Mouse (Mus musculus): ENCODE measurements at regions not wholly inside any gene's neighbourhood (a gene's known extent, or its start where the extent isn't known, plus 50 kb on each side); places are given as distances from the start of the nearest gene placed in this dataset.

DNA sequence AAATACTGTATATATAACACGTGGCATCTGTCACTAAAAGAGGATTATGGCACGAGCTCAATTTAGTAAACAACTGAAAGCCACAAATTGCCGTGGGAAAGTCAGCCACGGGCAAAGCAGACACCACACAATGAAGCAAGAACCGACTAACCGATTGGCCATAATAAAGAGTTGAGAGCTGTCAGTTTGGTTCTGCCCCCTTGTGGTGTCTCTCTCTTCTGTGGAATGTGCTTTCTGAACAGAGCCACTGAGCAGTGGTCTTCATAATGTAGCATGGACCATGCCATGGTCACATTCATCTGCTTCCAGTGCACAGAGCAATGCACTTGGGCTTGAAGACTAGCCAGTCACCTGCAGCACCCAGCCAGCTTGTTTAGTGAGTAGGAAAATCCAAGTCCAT is 77.5 kb downstream of the Avpr1a start:
- H3K4me3 ChIP-seq (ENCODE audit: insufficient read depth in 1 of 2, low read depth in 1 of 2, low read length in 2 of 2, poor library complexity in 1 of 2, severe bottlenecking in 1 of 2) = no peak overlapping the region
- no peak for DNase-seq (ENCODE audit: low read depth, low spot score)
- no peaks in the 10 kb centered on the region for H3K36me3 ChIP-seq (ENCODE audit: control insufficient read depth, insufficient read depth, low read length, poor library complexity, severe bottlenecking)
- no peaks in the 10 kb centered on the region for H3K9me3 ChIP-seq (ENCODE audit: control insufficient read depth, insufficient read depth, low read depth, low read length)
- in situ Hi-C loops (cut with MboI; ENCODE audit: low sequenced_read_pairs in 2 of 2, unreplicated experiment in 2 of 2) = loop anchor here (10.0 kb wide), 1 partner anchor 421 kb away; no protein-coding TSS in a partner anchor
- H3K9ac ChIP-seq (ENCODE audit: insufficient read depth, low read depth, low read length, poor library complexity, severe bottlenecking) = no peak overlapping the region
- no peak for TF ChIP-seq ZC3H11A (IDR thresholded peaks at IDR 0.05; ENCODE audit: borderline replicate concordance, low read depth, low read length)
- TF ChIP-seq CHD2 (IDR thresholded peaks at IDR 0.05; ENCODE audit: low read depth, low read length) = no peak
- TF ChIP-seq ZNF384 (IDR thresholded peaks at IDR 0.05; ENCODE audit: low read depth, low read length) = no peak
- TF ChIP-seq HCFC1 (IDR thresholded peaks at IDR 0.05; ENCODE audit: borderline replicate concordance, insufficient read depth, low read length) = no peak
- no peak for TF ChIP-seq MAFK (IDR thresholded peaks at IDR 0.05; ENCODE audit: insufficient read depth, low read depth, low read length)
- peaks cover 0 to 2% of the 10 kb centered on the region in 2 experiments; a peak in 2 of 4 replicates for H3K4me1 ChIP-seq (ENCODE audit: control insufficient read depth in 2 of 2, insufficient read depth in 2 of 2, low read length in 2 of 2, poor library complexity in 1 of 2)
- H3K27ac ChIP-seq (ENCODE audit: insufficient read depth, low read depth, low read length, poor library complexity, severe bottlenecking) = no peak overlapping the region

DNA sequence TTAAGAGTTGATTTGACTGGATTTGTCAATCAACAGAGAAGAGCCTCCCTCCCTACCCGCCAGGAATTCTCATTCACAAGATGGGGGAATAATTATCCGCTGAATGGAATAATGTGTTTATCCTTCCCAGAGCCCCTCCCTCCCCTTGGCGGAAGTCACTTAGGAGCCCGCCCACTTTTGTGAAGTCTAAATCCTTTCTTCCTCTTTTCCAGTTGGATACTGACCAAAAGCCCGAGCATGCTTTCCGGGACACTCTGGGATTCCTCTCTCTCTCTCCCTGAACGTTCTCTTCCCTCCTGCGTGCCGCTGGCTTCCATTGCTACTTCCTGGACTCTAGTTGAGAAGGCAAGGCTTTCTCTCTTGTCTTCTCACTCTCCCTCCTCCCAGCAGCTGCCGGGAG is 79.9 kb downstream of the Avpr1a start:
- no peak for TF ChIP-seq CHD2 (IDR thresholded peaks at IDR 0.05; ENCODE audit: low read depth, low read length)
- no peak for TF ChIP-seq HCFC1 (IDR thresholded peaks at IDR 0.05; ENCODE audit: borderline replicate concordance, insufficient read depth, low read length)
- TF ChIP-seq MAFK (IDR thresholded peaks at IDR 0.05; ENCODE audit: insufficient read depth, low read depth, low read length) = no peak
- in situ Hi-C loops (cut with MboI; ENCODE audit: low sequenced_read_pairs in 2 of 2, unreplicated experiment in 2 of 2) = loop anchor here (10.0 kb wide), 1 partner anchor 423 kb away; no protein-coding TSS in a partner anchor
- DNase-seq (ENCODE audit: low read depth, low spot score) = no peak
- H3K9ac ChIP-seq (ENCODE audit: insufficient read depth, low read depth, low read length, poor library complexity, severe bottlenecking) = no peak overlapping the region
- H3K9me3 ChIP-seq (ENCODE audit: control insufficient read depth, insufficient read depth, low read depth, low read length) = no peaks in the 10 kb centered on the region
- H3K4me3 ChIP-seq (ENCODE audit: insufficient read depth in 1 of 2, low read depth in 1 of 2, low read length in 2 of 2, poor library complexity in 1 of 2, severe bottlenecking in 1 of 2) = 0 out of 4 replicates have a peak overlapping the region, but pooled peaks of 1 of the 2 experiments have one; percentile 24
- no peaks in the 10 kb centered on the region for H3K36me3 ChIP-seq (ENCODE audit: control insufficient read depth, insufficient read depth, low read length, poor library complexity, severe bottlenecking)
- H3K27ac ChIP-seq (ENCODE audit: insufficient read depth, low read depth, low read length, poor library complexity, severe bottlenecking) = no peak overlapping the region
- peaks cover 0 to 2% of the 10 kb centered on the region in 2 experiments; a peak in 2 of 4 replicates for H3K4me1 ChIP-seq (ENCODE audit: control insufficient read depth in 2 of 2, insufficient read depth in 2 of 2, low read length in 2 of 2, poor library complexity in 1 of 2)

DNA sequence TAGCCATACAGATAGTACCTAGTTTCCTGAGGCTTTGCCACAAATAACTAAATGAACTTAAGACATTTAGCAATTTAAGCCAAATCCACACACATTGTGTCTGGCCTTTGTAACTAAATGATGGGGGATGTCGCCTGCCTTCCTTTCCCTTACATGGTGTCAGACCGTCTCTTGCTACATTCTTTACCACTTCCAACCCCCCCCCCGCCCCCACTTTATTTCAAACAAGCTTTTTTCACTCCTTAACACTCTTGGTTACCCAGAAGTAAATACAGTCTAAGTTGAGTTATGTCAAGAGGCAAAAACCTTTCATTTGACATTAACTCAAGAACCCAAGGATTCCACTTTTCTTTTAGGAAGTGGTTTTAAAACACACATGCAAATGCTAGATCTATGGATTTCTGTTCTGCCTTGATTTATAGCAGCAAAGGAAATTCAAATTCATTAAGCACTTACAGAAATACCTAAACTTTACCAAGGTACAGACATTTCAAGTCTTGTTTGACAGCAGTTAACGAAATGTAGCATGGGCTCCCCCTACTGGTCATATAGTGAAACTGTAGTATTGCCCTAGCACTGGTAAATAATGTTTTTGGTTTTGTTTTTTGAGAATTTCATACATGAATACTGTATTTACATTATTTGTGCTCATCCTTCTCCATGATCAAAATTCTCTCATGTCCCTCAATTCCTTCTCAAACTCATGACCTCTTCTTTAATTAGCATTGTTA is 80.8 kb downstream of the Avpr1a start:
- H3K27ac ChIP-seq (ENCODE audit: insufficient read depth, low read depth, low read length, poor library complexity, severe bottlenecking) = no peak overlapping the region
- peaks cover 0 to 2% of the 10 kb centered on the region in 2 experiments; a peak in 2 of 4 replicates for H3K4me1 ChIP-seq (ENCODE audit: control insufficient read depth in 2 of 2, insufficient read depth in 2 of 2, low read length in 2 of 2, poor library complexity in 1 of 2)
- TF ChIP-seq ZC3H11A (IDR thresholded peaks at IDR 0.05; ENCODE audit: borderline replicate concordance, low read depth, low read length) (peak; percentile 63; the same call in 1 of the 2 replicates), HCFC1 (IDR thresholded peaks at IDR 0.05; ENCODE audit: borderline replicate concordance, insufficient read depth, low read length) (no peak)
- H3K9me3 ChIP-seq (ENCODE audit: control insufficient read depth, insufficient read depth, low read depth, low read length) = no peaks in the 10 kb centered on the region
- H3K4me3 ChIP-seq (ENCODE audit: insufficient read depth in 1 of 2, low read depth in 1 of 2, low read length in 2 of 2, poor library complexity in 1 of 2, severe bottlenecking in 1 of 2) = no peak overlapping the region
- in situ Hi-C loops (cut with MboI; ENCODE audit: low sequenced_read_pairs in 2 of 2, unreplicated experiment in 2 of 2) = loop anchor here (10.0 kb wide), 1 partner anchor 424 kb away; no protein-coding TSS in a partner anchor
- no peak for DNase-seq (ENCODE audit: low read depth, low spot score)
- no peaks in the 10 kb centered on the region for H3K36me3 ChIP-seq (ENCODE audit: control insufficient read depth, insufficient read depth, low read length, poor library complexity, severe bottlenecking)
- H3K9ac ChIP-seq (ENCODE audit: insufficient read depth, low read depth, low read length, poor library complexity, severe bottlenecking) = no peak overlapping the region

DNA sequence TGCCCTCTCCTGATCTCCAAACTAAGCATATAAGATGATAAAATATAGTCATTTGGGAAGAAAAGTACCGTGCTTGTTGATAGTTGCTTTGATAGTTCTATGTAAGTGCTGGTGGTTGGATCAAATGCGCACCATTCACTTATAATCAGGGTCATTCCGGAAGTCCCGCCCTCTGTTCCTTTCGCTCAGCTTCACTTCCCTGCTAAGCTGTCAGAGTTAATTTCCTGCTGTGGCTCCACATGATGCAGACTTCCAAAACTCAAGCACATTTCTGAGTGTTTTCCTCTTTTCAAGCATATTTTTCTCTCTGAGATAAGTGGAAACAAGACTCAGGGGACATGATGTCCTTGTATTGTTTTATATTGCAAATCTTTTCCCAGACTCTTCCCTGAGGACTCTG is 86.4 kb downstream of the Avpr1a start:
- H3K9ac ChIP-seq (ENCODE audit: insufficient read depth, low read depth, low read length, poor library complexity, severe bottlenecking) = no peak overlapping the region
- H3K9me3 ChIP-seq (ENCODE audit: control insufficient read depth, insufficient read depth, low read depth, low read length) = no peaks in the 10 kb centered on the region
- no peak for DNase-seq (ENCODE audit: low read depth, low spot score)
- TF ChIP-seq CHD2 (IDR thresholded peaks at IDR 0.05; ENCODE audit: low read depth, low read length) = no peak
- no peak for TF ChIP-seq ZC3H11A (IDR thresholded peaks at IDR 0.05; ENCODE audit: borderline replicate concordance, low read depth, low read length)
- TF ChIP-seq HCFC1 (IDR thresholded peaks at IDR 0.05; ENCODE audit: borderline replicate concordance, insufficient read depth, low read length) = no peak
- TF ChIP-seq MAFK (IDR thresholded peaks at IDR 0.05; ENCODE audit: insufficient read depth, low read depth, low read length) = no peak
- H3K27ac ChIP-seq (ENCODE audit: insufficient read depth, low read depth, low read length, poor library complexity, severe bottlenecking) = no peak overlapping the region
- no peaks in the 10 kb centered on the region for H3K36me3 ChIP-seq (ENCODE audit: control insufficient read depth, insufficient read depth, low read length, poor library complexity, severe bottlenecking)
- in situ Hi-C loops (cut with MboI; ENCODE audit: low sequenced_read_pairs in 2 of 2, unreplicated experiment in 2 of 2) = no loop called here
- no peaks in the 10 kb centered on the region for H3K4me1 ChIP-seq (ENCODE audit: control insufficient read depth in 2 of 2, insufficient read depth in 2 of 2, low read length in 2 of 2, poor library complexity in 1 of 2)
- no peak overlapping the region for H3K4me3 ChIP-seq (ENCODE audit: insufficient read depth in 1 of 2, low read depth in 1 of 2, low read length in 2 of 2, poor library complexity in 1 of 2, severe bottlenecking in 1 of 2)

Data from ES-E14 (cell line).